Mouse (Mus musculus): ENCODE data around the gene Prdm4. TPM values are rescaled to one million over a fixed set of nuclear protein-coding genes. Genes with fewer than 3 reads are reported as not detected.

The Prdm4 gene
- polyA plus RNA-seq, 1 experiment from 2014 or later, result 15.3 TPM

Other genes with a start within 250 kb of the Prdm4 start
- 65.5 and 68.7 TPM in 2 replicates for gene Pwp1, start 87.6 kb downstream of the Prdm4 start, polyA plus RNA-seq (2015; fragmentation: Nextera tagmentation; extraction: Ambion mirVana)
- gene Ascl4, start 10.5 kb upstream of the Prdm4 start, polyA plus RNA-seq (2015; fragmentation: Nextera tagmentation; extraction: Ambion mirVana), result 1.4 and 1.6 TPM in 2 replicates
- 183 and 187 TPM in 2 replicates for gene Rtcb, start 40.7 kb upstream of the Prdm4 start, polyA plus RNA-seq (2015; fragmentation: Nextera tagmentation; extraction: Ambion mirVana)
- 21.3 and 22.3 TPM in 2 replicates for gene Bpifc, start 94.8 kb upstream of the Prdm4 start, polyA plus RNA-seq (2015; fragmentation: Nextera tagmentation; extraction: Ambion mirVana)
- gene Fbxo7, start 104.8 kb upstream of the Prdm4 start, polyA plus RNA-seq (2015; fragmentation: Nextera tagmentation; extraction: Ambion mirVana), result 30.3 and 34.0 TPM in 2 replicates

Data from limb, embryonic 15.5 days (tissue).